Mouse (Mus musculus) kidney, adult 18-20 months (tissue): Measurements from ENCODE around the gene Tdrd3.
A peak's percentile ranks its signal among the peaks of the same experiment; 100 is the strongest.

Experiments
- DNase-seq: peaks from one replicate; pipeline ENCODE4 v3.0.0; 2021

The Tdrd3 gene

DNA sequence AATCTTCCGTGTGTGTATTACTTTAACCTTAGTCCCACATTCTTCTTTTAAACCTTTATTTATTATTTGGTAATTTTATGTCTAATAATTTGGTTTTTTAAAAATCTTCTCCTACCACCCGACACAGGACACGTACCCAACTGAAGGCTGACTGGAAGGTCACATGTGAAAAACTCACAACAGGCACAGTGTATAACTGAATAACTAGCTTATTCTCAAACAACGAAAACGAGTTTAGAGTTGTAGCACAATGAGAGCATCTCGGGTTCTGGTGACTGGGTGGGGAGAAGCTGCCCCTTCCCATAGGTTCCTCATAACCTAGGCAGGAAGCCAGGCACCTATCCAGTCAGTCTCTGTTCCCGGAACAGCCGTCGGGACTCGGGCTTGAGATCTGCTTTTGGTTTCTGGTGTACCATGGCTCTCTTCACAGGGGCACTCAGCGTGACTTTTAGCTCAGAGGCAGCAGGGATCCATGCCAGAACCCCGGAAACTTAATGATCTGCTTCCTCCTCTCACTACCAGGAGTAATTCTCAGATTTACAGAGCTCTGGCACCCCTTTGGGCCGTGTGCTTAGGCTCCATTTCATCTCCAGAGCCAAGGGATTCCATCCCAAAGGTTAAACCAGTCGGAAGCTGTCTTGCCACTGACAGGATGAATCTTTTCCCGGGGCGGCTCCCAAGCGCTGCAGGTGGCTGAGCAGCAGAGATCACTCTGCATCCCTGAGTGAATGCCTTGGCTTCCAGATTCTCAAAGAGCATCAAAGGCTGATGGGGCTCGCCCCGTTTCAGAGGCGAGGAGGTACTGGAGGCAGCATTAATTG is 151.4 kb downstream of the Tdrd3 start:
- DNase-seq, result peak; percentile 9

GRCm38 (mm10) chr14:87568447-87568908 is 152.0 kb downstream of the Tdrd3 start:
- DNase-seq, result peak; percentile 3

- DNase-seq, result no peak
Measured at GRCm38 (mm10) chr14:87569471-87569870, 153.0 kb downstream of the Tdrd3 start.

DNA sequence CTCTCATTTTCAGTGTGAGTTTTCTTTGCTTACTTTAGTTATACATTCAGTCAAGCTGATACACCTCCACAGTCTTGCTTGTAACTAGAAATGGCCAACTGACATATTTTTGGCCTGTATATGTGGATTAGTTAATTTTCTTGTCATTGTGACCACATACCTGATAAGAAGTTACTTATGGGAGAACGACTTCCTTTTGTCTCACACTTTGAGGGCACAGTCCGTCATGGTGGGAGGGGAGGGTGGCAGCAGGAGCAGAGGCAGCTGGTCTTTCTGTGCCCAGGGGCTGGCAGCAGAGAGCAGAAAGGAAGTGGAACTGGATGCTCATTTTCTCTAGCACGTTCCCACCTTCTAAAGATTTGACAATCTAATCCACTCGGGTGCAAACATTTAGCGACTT is 156.0 kb downstream of the Tdrd3 start:
- DNase-seq, result no peak

GRCm38 (mm10) chr14:87582610-87583009 is 166.2 kb downstream of the Tdrd3 start:
- no peak for DNase-seq
